Mouse (Mus musculus) bone marrow, adult 2 months (tissue): Measurements from ENCODE around the gene Mmd2. TPM values are rescaled to one million over a fixed set of nuclear protein-coding genes. Genes with fewer than 3 reads are reported as not detected.

Experiments used
- H3K27ac ChIP-seq: fragments of 200-500 bp; 2 replicates; pipeline ENCODE4 v1.5.1; 2012; ENCODE audit warnings: low read depth, mild to moderate bottlenecking, control low read depth, inconsistent platforms, low read length; ENCODE audit not compliant: control insufficient read depth, poor library complexity, insufficient read depth
- H3K4me1 ChIP-seq: fragments of 200-500 bp; 2 replicates; pipeline ENCODE4 v1.6.1; 2011; ENCODE audit warnings: low read length; ENCODE audit not compliant: control insufficient read depth, insufficient read depth
- H3K4me3 ChIP-seq: fragments of 200-500 bp; replicated peaks from 2 replicates; pipeline ENCODE3; 2011; ENCODE audit warnings: mild to moderate bottlenecking, low read depth, low read length, control low read depth; ENCODE audit not compliant: control insufficient read depth
- CTCF ChIP-seq: fragments of 200-500 bp; IDR thresholded peaks from 2 replicates; pipeline ENCODE4 v1.5.1; 2011; ENCODE audit warnings: low read length, control low read depth; ENCODE audit not compliant: control insufficient read depth, insufficient read depth
- POLR2A ChIP-seq: fragments of 200-500 bp; IDR thresholded peaks from 2 replicates; pipeline ENCODE4 v1.6.1; 2011; ENCODE audit warnings: low read depth, mild to moderate bottlenecking, control low read depth, low read length, borderline replicate concordance; ENCODE audit not compliant: control insufficient read depth
- WGBS: fragments of 180-500 bp; shearing (Covaris S2); methylation state at CpG from one replicate; pipeline ENCODE4 v1.1.7; 2018; 5-methylcytosine and 5-hydroxymethylcytosine counted together
- polyA plus RNA-seq: library from polyadenylated mRNA; stranded (reverse); fragments of >200 nt; gene quantifications from 2 replicates; pipeline ENCODE4 v1.2.4, GENCODE M21; 2011; ENCODE audit warnings: low replicate concordance; ENCODE audit not compliant: missing spikeins, insufficient read depth, insufficient read length

Mmd2 gene
- polyA plus RNA-seq, 1 experiment = not detected

GRCm38 (mm10) chr5:142521195-142521866 is 87.3 kb downstream of the Mmd2 start:
- WGBS = 63% methylated on average over 11 of the region's 11 CpGs
- TF ChIP-seq POLR2A = no peak
- no peak for TF ChIP-seq CTCF
- H3K4me1 ChIP-seq = no peaks in the 10 kb centered on the region
- no peak overlapping the region for H3K4me3 ChIP-seq
- H3K27ac ChIP-seq = no peak overlapping the region

- Histone ChIP-seq H3K4me3 (no peak overlapping the region), H3K4me1 (no peaks in the 10 kb centered on the region), H3K27ac (no peak overlapping the region)
- 77% methylated on average over 4 of the region's 4 CpGs for WGBS
- TF ChIP-seq CTCF = no peak
- TF ChIP-seq POLR2A = no peak
These were observed 88.2 kb downstream of the Mmd2 start for GRCm38 (mm10) chr5:142520360-142520759.

GRCm38 (mm10) chr5:142518973-142519372 is 89.6 kb downstream of the Mmd2 start:
- TF ChIP-seq POLR2A = no peak
- no peak for TF ChIP-seq CTCF
- no peak overlapping the region for H3K27ac ChIP-seq
- no peaks in the 10 kb centered on the region for H3K4me1 ChIP-seq
- H3K4me3 ChIP-seq = no peak overlapping the region
- WGBS = 66% methylated on average over 6 of the region's 6 CpGs

Other genes starting within 250 kb of the Mmd2 start
- 5.7 and 9.1 TPM in 2 replicates for gene Foxk1, start 207.3 kb downstream of the Mmd2 start, polyA plus RNA-seq
- 16.5 and 22.8 TPM in 2 replicates for gene Ap5z1, start 144.9 kb downstream of the Mmd2 start, polyA plus RNA-seq
- gene Papolb, start 78.7 kb downstream of the Mmd2 start, polyA plus RNA-seq = not detected in 2 replicates
- 2.2 TPM in 1 of 2 replicates, not detected in the other for gene Radil, start 57.7 kb downstream of the Mmd2 start, polyA plus RNA-seq
- gene Wipi2, start 18.9 kb upstream of the Mmd2 start, polyA plus RNA-seq = 29.4 and 41.8 TPM in 2 replicates
- gene Slc29a4, start 83.7 kb upstream of the Mmd2 start, polyA plus RNA-seq = not detected in 2 replicates
- 24.3 and 57.5 TPM in 2 replicates for gene Tnrc18, start 208.9 kb upstream of the Mmd2 start, polyA plus RNA-seq